Mouse (Mus musculus) liver (tissue): ENCODE measurements at regions not wholly inside any gene's neighbourhood (a gene's known extent, or its start where the extent isn't known, plus 50 kb on each side); places are given as distances from the start of the nearest gene placed in this dataset.

Experiments used
- DNase-seq: peaks from one replicate; pipeline ENCODE4 v3.0.0-alpha.2; 2020; ENCODE audit warnings: mixed read lengths

DNA sequence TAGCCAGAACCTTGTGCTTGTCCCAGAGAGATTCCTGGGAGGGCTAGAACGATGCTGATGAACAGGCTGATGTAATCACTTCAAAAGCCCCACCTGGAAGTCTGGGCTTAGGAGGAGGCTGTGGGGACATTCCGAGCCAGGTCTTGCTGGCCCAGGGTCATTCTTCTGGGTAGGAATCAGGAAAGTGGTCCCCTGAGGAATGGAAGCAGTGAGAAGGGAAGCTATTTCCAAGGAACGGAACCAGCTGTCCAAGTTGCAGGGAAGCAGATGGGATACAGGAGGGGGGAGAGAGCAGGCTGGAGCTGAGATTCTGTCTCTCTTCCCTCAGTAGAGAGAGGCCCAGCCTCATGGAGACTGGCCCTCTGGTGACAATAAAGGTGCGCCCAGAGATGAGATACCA is 243.9 kb downstream of the Tcf7l2 start:
- DNase-seq: no peak

DNA sequence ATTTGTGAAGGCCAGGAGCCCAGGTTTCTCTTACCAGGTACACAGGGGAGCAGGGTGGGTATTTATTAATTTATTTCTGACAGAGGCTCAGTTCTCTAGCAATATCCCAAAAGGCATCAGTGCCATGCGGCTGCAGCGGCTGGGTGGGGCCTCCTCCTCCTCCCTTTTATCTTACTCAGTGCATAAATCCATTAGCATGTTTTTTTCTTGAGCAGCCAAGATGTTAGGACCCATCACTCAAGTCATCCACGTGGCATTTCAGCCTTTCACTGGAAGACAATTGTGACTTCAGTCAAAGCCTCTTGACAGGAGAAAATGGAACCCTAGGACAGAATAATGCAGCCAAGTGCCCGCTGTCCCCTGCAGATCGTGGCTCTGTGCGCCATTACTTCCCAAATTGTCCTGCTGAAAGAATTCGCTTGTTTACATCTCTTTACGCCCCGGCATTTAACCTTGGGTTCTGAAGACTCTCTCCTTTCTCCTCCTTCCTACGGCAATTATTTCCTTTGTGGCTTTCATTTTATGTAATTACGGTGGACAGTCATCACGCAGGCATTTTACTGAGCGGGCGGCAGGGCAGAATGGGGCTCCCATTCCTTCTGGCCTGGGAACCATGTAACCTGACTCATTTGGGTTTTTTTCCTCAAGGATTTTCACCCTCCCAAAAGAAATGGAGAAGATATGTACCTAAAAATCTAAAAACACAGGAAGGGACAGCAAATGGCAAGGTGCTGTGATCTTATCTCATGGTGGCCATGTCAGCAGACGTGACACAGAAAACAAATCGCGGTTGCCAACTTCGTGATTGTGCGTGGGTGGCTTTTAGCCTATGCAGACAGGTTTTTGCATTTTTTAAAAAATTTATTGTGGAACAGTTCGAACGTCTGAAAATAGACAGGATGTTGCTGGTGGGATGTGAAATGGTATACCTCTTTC is 250.4 kb downstream of the Tcf7l2 start:
- DNase-seq: peak; percentile 27

DNA sequence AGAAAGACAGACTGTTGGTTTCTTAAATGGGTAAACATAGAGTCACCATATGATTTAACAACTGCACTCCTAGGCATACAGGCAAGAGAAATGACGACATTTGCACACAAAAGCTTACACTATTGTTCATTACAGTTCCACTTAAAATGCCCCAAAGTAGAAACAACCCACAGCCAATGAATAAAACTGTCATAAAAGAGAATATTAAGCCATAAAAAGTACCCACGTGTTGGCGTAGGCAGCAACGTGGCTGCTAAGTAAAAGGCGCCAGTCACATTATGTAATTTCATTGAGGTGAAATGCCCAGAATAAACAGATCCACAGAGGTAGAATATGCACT is 251.1 kb downstream of the Tcf7l2 start:
- no peak for DNase-seq

GRCm38 (mm10) chr19:55995721-55996120 is 254.1 kb downstream of the Tcf7l2 start:
- no peak for DNase-seq

- DNase-seq: no peak
These were observed 257.0 kb downstream of the Tcf7l2 start for GRCm38 (mm10) chr19:55998454-55999180.

DNA sequence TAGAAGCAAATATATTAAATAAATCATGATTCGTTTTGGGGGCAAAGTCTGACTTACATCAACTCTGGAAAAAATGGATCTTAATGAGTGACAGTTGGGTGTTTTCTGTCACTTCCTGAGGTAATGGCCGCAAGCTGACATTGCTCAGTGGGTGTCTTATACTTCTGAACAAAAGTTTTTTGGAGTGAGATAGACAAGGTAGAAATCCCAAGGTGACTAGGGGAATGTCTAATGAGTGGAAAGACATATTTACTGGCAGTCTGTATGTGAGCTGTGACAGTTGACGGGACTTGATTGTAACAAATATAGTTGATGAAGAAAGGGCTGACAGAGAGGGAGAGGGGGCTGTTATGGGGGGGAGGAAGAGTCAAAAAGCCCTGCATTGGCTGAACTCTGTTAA is 257.8 kb downstream of the Tcf7l2 start:
- DNase-seq: no peak

- DNase-seq: no peak
These were observed 259.8 kb downstream of the Tcf7l2 start for GRCm38 (mm10) chr19:56001428-56001827.

GRCm38 (mm10) chr19:56005886-56006285 is 264.3 kb downstream of the Tcf7l2 start:
- no peak for DNase-seq

GRCm38 (mm10) chr19:56007433-56007832 is 265.8 kb downstream of the Tcf7l2 start:
- no peak for DNase-seq

- no peak for DNase-seq
These were observed 269.1 kb downstream of the Tcf7l2 start for GRCm38 (mm10) chr19:56010766-56011165.

DNA sequence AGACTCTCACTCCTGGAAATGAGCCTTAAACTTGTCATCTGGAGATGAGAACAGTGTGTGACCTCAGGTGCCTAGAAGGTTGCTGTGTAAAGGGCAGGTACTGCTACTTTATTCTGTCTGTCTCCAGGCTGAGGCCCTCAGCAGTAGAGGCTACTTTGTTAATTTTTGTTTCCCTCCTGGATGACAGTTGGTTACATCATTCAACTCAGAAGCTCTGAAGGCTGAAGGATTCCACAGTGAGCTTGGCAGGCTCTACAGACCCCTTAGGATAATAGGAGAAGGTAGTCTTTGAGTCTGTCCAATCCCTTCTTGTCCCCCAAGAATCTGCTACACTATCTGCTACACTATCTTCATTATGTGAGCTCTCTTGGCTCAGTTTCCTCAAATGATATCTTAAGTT is 269.7 kb downstream of the Tcf7l2 start:
- DNase-seq: no peak

GRCm38 (mm10) chr19:56016548-56017346 is 270.2 kb upstream of the Habp2 start:
- no peak for DNase-seq

DNA sequence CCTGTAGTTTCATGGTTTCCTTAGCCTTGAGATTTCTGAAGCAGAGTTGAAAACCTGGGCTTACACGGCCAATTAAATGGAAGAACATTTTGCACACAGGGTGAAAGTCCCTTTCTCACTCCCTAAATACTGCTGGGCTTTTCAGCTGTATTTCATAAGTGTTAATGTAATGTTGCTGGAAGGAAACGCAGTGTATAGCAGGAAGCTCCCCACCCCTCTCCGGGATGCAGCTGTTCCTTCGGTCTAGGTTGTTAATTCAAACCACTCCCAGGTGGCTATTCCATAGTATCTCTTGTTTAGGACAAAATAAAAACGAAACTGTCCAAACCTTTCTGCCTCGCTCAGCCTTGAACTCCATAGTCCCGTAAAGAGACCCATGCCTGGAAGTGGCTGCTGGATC is 269.4 kb upstream of the Habp2 start:
- no peak for DNase-seq

DNA sequence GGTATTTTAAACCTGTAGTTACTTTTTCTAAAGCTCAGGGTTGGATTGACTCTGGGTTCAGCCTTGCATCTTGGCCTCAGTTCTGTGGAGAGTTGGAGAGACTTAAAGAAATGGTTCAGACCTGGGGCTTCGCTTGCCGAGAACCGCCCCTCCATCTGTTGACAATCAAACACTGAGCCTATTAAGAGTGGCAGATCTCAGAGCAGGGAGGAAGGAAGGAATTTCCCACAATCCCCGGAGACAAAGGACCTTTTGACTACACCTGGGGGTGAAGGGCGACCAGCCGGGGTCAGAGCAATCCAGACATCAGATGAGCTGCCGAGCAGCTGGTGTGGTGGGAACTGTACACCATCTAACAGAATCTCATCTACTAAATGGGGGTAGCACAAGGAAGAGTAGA is 267.8 kb upstream of the Habp2 start:
- no peak for DNase-seq

GRCm38 (mm10) chr19:56022348-56022747 is 264.6 kb upstream of the Habp2 start:
- no peak for DNase-seq

DNA sequence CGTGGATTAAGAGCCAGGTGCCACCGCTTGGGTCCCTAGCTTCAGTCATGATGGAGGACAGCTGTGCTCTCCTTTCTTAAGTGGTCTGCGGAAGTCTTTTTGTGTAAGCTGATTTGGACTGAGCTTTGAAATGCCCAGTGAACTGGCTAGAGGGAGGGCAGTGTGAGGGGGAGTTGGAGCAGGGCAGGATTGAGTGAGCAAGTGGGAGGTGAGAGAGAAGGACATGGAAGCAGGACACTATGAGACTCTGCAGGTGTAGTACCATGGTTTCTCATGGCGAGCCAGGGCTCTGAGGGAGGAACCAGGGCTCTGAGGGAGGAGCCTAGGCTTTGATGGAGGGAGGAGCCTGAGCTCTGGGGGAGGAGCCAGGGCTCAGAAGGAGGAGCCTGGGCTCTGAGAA is 262.3 kb upstream of the Habp2 start:
- DNase-seq: no peak

- peak; percentile 15 for DNase-seq
These were observed 257.3 kb upstream of the Habp2 start for GRCm38 (mm10) chr19:56029428-56030281.

DNA sequence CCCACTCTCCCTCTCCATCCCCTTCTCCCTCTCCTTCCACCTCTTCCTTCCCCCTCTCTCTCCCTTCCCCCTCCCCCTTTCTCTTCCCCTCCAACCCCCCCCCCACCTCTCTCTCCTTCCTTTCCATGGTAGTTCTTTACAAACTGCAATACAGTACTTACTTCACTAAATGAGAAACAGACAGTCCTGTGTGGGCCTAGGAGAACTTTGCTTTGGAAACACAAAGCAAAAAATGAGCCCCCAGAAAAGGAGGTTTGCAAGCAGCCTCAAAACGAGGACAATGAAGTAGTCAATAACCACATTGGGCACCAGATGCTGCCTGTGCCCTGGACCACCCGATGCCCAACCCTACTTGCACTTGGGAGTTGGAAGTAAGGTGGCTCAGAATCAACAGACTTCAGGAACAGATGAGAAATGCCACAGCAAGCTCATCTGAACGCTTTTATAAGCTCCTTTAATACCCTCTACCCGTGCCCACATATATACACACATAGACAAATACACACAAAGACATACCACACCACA is 256.5 kb upstream of the Habp2 start:
- DNase-seq: no peak

DNA sequence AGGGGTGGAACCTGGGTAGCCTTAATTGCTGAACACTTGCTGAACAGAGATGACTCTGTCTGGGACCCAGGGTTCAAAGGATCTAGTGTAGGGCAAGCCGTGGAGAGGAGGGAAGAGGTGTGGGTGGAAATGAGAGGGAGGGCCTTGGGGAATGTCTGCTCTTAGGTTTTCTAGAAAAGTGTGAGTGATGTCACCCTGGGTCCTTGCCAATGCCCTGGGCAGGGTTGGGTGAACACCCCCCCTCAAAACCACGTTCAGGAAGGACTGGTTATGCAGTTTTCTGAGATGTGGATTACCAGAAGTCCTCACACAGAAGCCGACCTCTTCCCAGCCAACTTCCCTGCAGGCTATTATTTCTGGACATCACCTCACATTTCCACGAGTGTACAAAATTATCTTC is 252.4 kb upstream of the Habp2 start:
- no peak for DNase-seq

- no peak for DNase-seq
These were observed 249.4 kb upstream of the Habp2 start for GRCm38 (mm10) chr19:56037584-56037983.

DNA sequence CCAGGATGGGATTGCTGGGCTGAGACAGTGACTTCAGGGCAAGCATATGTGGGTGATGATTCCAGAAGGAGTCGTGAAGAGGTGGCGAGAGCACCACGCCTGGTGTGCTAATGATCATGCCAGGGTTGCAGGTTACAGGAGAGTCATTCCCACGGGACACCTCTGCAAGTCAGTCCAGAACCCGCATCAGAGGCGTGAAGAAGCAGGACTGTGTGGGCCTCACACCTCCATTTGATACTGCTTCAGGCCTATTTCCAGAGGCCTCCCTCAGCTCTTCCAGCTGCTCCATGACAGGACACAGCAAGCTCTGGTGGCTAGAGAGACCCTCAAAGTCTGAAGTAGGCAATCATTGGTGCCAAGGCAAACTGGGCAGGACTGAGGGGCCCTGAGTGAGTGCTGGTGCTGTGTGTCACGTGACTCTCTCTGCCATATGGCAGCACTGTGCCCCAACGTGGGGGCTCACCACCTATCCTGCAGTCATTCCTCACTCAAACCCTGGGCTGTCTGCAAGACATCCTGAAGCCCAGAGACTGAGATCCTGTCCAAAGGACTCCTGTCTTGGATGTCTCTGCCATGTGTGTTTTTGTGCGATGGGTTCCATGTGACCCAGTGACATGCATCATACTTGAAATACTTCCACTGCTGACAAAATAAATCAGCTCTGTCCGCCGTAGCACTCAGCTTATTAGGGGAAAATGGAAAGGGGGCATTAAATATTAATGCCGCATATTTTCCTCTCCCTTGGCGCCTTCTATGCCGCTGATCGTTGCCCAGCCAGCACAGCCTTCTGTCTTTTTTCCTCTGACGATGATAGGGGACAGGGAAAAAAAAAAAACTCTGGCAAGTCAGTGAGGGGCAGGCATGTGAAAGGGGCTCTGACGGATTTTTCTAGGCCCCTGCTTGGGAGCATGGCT is 247.6 kb upstream of the Habp2 start:
- no peak for DNase-seq
